Mouse (Mus musculus): ENCODE results near the gene Rnps1.
"Not testable (repeated sequence)": the region's sequence is repeated elsewhere in the genome, so short reads cannot be mapped to it uniquely, and the experiment has no call there.

GRCm38 (mm10) chr17:24455523-24456206 lies 41.3 kb downstream of the Rnps1 start:
- not testable (repeated sequence) for TF ChIP-seq CTCF (conservative IDR thresholded peaks at IDR 0.05; ENCODE audit: insufficient read depth, insufficient read length, low read depth, low read length); POLR2A (IDR thresholded peaks at IDR 0.05; ENCODE audit: low read depth, low read length)

Data from kidney, adult 2 months (tissue).